Mouse (Mus musculus) common myeloid progenitor, adult 5-6 weeks (primary cell): Measurements from ENCODE around the gene Kansl3. TPM values are rescaled to one million over a fixed set of nuclear protein-coding genes. Genes with fewer than 3 reads are reported as not detected.

Experiments used
- ATAC-seq: replicated peaks from 2 replicates; pipeline ENCODE4 v1.8.0; 2016; ENCODE audit warnings: low read depth, mild to moderate bottlenecking, moderate TSS enrichment, inconsistent platforms; ENCODE audit not compliant: poor library complexity, severe bottlenecking
- total RNA-seq: library from RNA; stranded (forward); fragments of 200-1000, 187-1606 nt; gene quantifications from 2 replicates; pipeline ENCODE4 v1.2.3, GENCODE M21; 2017

Gene Kansl3
- 25.7 and 47.6 TPM in 2 replicates for total RNA-seq

GRCm38 (mm10) chr1:36368969-36369645 is at the start of gene Kansl3:
TSS of gene Kansl3 (minus strand) at chr1:36369181.
- peak; percentile 95 for ATAC-seq

GRCm38 (mm10) chr1:36404531-36404930 is 35.5 kb upstream of the Kansl3 start:
- ATAC-seq: no peak

- no peak for ATAC-seq
These were observed 32.5 kb upstream of the Kansl3 start for GRCm38 (mm10) chr1:36401509-36401908.

GRCm38 (mm10) chr1:36397041-36397440 is 28.1 kb upstream of the Kansl3 start:
- no peak for ATAC-seq

GRCm38 (mm10) chr1:36379582-36379981 is 10.6 kb upstream of the Kansl3 start:
- ATAC-seq: no peak

GRCm38 (mm10) chr1:36378880-36379279 is 9.9 kb upstream of the Kansl3 start:
- ATAC-seq: no peak

- ATAC-seq: no peak
These were observed 3.2 kb upstream of the Kansl3 start, which contains the start of gene Fer1l5 for GRCm38 (mm10) chr1:36371934-36372845. TSS of gene Fer1l5 (plus strand) at chr1:36372291.

- ATAC-seq: no peak
These were observed 1.9 kb upstream of the Kansl3 start for GRCm38 (mm10) chr1:36370918-36371317.

- peak; percentile 53 for ATAC-seq
These were observed 641 bp downstream of the Kansl3 start for GRCm38 (mm10) chr1:36368112-36368968.

GRCm38 (mm10) chr1:36367698-36368097 is 1.3 kb downstream of the Kansl3 start:
- ATAC-seq: no peak

GRCm38 (mm10) chr1:36356955-36357695 is 11.9 kb downstream of the Kansl3 start:
- no peak for ATAC-seq

- ATAC-seq: no peak
These were observed 16.6 kb downstream of the Kansl3 start for GRCm38 (mm10) chr1:36352351-36352750.

- ATAC-seq: no peak
These were observed 26.4 kb downstream of the Kansl3 start for GRCm38 (mm10) chr1:36342547-36342946.

GRCm38 (mm10) chr1:36332955-36333887 is 35.8 kb downstream of the Kansl3 start:
- ATAC-seq: no peak

GRCm38 (mm10) chr1:36331743-36332142 is 37.2 kb downstream of the Kansl3 start:
- ATAC-seq: no peak

- ATAC-seq: no peak
These were observed 42.2 kb downstream of the Kansl3 start for GRCm38 (mm10) chr1:36326815-36327214.

- ATAC-seq: no peak
These were observed 43.1 kb downstream of the Kansl3 start for GRCm38 (mm10) chr1:36325900-36326321.

- ATAC-seq: peak; percentile 77
These were observed 45.1 kb downstream of the Kansl3 start for GRCm38 (mm10) chr1:36323746-36324448.
